Mouse (Mus musculus) c-Kit-positive CD71-positive TER-119-positive erythroid progenitor cells, embryonic 14.5 days (primary cell): ENCODE results near the gene Ebna1bp2.

ENCODE experiments used
- DNase-seq: peaks from one replicate; pipeline ENCODE4 v3.0.0-alpha.2; 2013; ENCODE audit warnings: low spot score

The Ebna1bp2 gene

GRCm38 (mm10) chr4:118620279-118620966, at the start of gene Ebna1bp2, which contains the start of gene Cfap57:
Gene Ebna1bp2, plus strand, starts transcription at chr4:118620799.
Gene Cfap57, minus strand, starts transcription at chr4:118620777.
- DNase-seq: peak; percentile 95

GRCm38 (mm10) chr4:118571441-118571840, 49.2 kb upstream of the Ebna1bp2 start:
- no peak for DNase-seq

GRCm38 (mm10) chr4:118576097-118576496, 44.5 kb upstream of the Ebna1bp2 start:
- DNase-seq: peak; percentile 73

GRCm38 (mm10) chr4:118579313-118579712, 41.3 kb upstream of the Ebna1bp2 start:
- DNase-seq: no peak

- no peak for DNase-seq
Measured at GRCm38 (mm10) chr4:118581508-118581907, 39.1 kb upstream of the Ebna1bp2 start.

GRCm38 (mm10) chr4:118582629-118583028, 38.0 kb upstream of the Ebna1bp2 start:
- DNase-seq: no peak

GRCm38 (mm10) chr4:118589053-118589732, 31.4 kb upstream of the Ebna1bp2 start:
- DNase-seq: no peak

GRCm38 (mm10) chr4:118589733-118590130, 30.9 kb upstream of the Ebna1bp2 start:
- no peak for DNase-seq

GRCm38 (mm10) chr4:118604065-118604464, 16.5 kb upstream of the Ebna1bp2 start:
- DNase-seq: no peak

- DNase-seq: no peak
Measured at GRCm38 (mm10) chr4:118609836-118610235, 10.8 kb upstream of the Ebna1bp2 start.

GRCm38 (mm10) chr4:118612619-118613018, 8.0 kb upstream of the Ebna1bp2 start:
- DNase-seq: peak; percentile 42

- DNase-seq: no peak
Measured at GRCm38 (mm10) chr4:118615412-118615811, 5.2 kb upstream of the Ebna1bp2 start.

- peak; percentile 22 for DNase-seq
Measured at GRCm38 (mm10) chr4:118620967-118621320, 345 bp downstream of the Ebna1bp2 start.

GRCm38 (mm10) chr4:118621781-118622180, 1.2 kb downstream of the Ebna1bp2 start:
- peak; percentile 16 for DNase-seq

GRCm38 (mm10) chr4:118630261-118630660, 9.7 kb downstream of the Ebna1bp2 start:
- no peak for DNase-seq

GRCm38 (mm10) chr4:118642346-118643190, 22.0 kb downstream of the Ebna1bp2 start:
- no peak for DNase-seq

- DNase-seq: peak; percentile 34
Measured at GRCm38 (mm10) chr4:118645234-118645633, 24.6 kb downstream of the Ebna1bp2 start.

- DNase-seq: no peak
Measured at GRCm38 (mm10) chr4:118658652-118659051, 38.1 kb downstream of the Ebna1bp2 start, which contains the start of gene Olfr62. Gene Olfr62, plus strand, starts transcription at chr4:118658952.
